Mouse (Mus musculus): ENCODE measurements at regions not wholly inside any gene's neighbourhood (a gene's known extent, or its start where the extent isn't known, plus 50 kb on each side); places are given as distances from the start of the nearest gene placed in this dataset.

DNA sequence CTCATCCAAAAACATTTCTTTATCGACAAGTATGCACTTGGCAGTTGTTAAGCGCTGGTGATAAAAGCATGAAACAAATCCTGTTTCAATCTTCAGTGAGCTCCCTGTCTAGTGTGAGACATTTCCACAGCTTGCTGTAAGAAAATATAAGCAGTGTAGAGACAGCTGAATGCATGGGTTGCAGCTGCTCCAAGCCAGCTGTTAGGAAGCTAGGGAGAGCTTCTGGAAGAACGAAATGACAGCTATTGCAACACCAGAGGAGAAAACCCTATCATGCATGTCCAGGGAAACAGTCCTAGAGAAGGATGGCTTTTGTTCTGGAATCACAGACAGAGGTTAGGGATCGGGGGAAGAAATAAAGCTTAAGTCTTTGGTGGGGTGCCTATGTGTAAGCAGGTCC is 55.4 kb upstream of the Lrrn1 start:
- H3K4me3 ChIP-seq (ENCODE audit: insufficient read depth, low read length), result no peak overlapping the region
- H3K4me1 ChIP-seq (ENCODE audit: control insufficient read depth, insufficient read depth, low read length), result no peaks in the 10 kb centered on the region
- no peak for TF ChIP-seq CTCF (IDR thresholded peaks at IDR 0.05; ENCODE audit: borderline replicate concordance, insufficient read depth, low read length)
- no peak for TF ChIP-seq POLR2A (IDR thresholded peaks at IDR 0.05; ENCODE audit: low read depth, low read length)
- no peak overlapping the region for H3K27ac ChIP-seq (ENCODE audit: insufficient read depth, low read length)
